Mouse (Mus musculus) CH12.LX (cell line): ENCODE data around the gene Six1.
"Not testable (repeated sequence)": the region's sequence is repeated elsewhere in the genome, so short reads cannot be mapped to it uniquely, and the experiment has no call there.

Source experiments
- CHD2 ChIP-seq: IDR thresholded peaks from 2 replicates; pipeline ENCODE4 v1.6.1; 2011; ENCODE audit warnings: low read length, improper control_type of control experiment
- CTCF ChIP-seq, 2 experiments: IDR thresholded peaks in 1 of 2; conservative IDR thresholded peaks in 1 of 2; 2 replicates each; pipeline ENCODE4 v1.5.1; 2011 to 2012; ENCODE audit warnings: low read depth in 2 of 2, low read length in 2 of 2, improper control_type of control experiment in 1 of 2, inconsistent platforms in 1 of 2, mild to moderate bottlenecking in 1 of 2, moderate library complexity in 1 of 2
- EP300 ChIP-seq: IDR thresholded peaks from 2 replicates; pipeline ENCODE4 v1.6.1; 2011; ENCODE audit warnings: low read length, improper control_type of control experiment
- GABPA ChIP-seq: IDR thresholded peaks from 2 replicates; pipeline ENCODE4 v1.6.1; 2012; ENCODE audit warnings: low read depth, low read length, improper control_type of control experiment, inconsistent platforms; ENCODE audit not compliant: insufficient replicate concordance
- JUN ChIP-seq: IDR thresholded peaks from 2 replicates; pipeline ENCODE4 v1.6.1; 2011; ENCODE audit warnings: low read depth, mild to moderate bottlenecking, low read length, improper control_type of control experiment, moderate library complexity; ENCODE audit not compliant: insufficient read depth
- MAX ChIP-seq: IDR thresholded peaks from 2 replicates; pipeline ENCODE4 v1.6.1; 2011; ENCODE audit warnings: low read length, improper control_type of control experiment
- MXI1 ChIP-seq: IDR thresholded peaks from 2 replicates; pipeline ENCODE4 v1.6.1; 2011; ENCODE audit warnings: mild to moderate bottlenecking, low read depth, low read length, improper control_type of control experiment
- POLR2A ChIP-seq: IDR thresholded peaks from 2 replicates; pipeline ENCODE4 v1.6.1; 2011; ENCODE audit warnings: low read depth, mild to moderate bottlenecking, improper control_type of control experiment, low read length
- RAD21 ChIP-seq: IDR thresholded peaks from 2 replicates; pipeline ENCODE4 v1.6.1; 2011; ENCODE audit warnings: low read depth, mild to moderate bottlenecking, low read length, improper control_type of control experiment, moderate library complexity
- ZC3H11A ChIP-seq: IDR thresholded peaks from 2 replicates; pipeline ENCODE4 v1.6.1; 2012; ENCODE audit warnings: low read depth, mild to moderate bottlenecking, inconsistent platforms, low read length, improper control_type of control experiment
- ZMIZ1 ChIP-seq: IDR thresholded peaks from 2 replicates; pipeline ENCODE4 v1.6.1; 2012; ENCODE audit warnings: low read depth, mild to moderate bottlenecking, inconsistent platforms, low read length, improper control_type of control experiment

DNA sequence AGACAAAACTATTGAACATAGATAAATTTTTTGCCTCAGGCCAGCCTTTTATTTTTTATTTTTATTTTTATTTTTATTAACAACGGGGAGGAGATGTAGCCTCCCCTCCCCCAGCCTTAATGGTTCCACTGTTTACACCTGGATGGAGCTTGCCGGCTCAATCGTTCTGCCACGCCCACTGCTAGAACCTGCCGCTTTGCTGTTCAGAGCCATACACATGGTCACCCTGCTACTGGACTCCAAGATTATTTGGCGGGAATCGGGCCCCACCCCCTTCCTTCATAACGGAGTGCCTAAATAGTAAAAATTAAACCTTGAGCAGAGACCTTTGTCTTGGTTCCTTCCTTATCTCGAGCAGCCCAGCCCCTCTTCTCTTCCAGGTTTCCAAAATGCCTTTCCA lies 50.8 kb downstream of the Six1 start:
- not testable (repeated sequence) for TF ChIP-seq RAD21; POLR2A; CTCF (conservative IDR thresholded peaks at IDR 0.05 in 1 of 2, IDR thresholded peaks at IDR 0.05 in 1 of 2; ENCODE audit: low read depth in 2 of 2, low read length in 2 of 2); MAX; EP300; ZMIZ1; GABPA; ZC3H11A; CHD2; MXI1; JUN
